Mouse (Mus musculus): Measurements from ENCODE around the gene Tead2. TPM values are rescaled to one million over a fixed set of nuclear protein-coding genes. Genes with fewer than 3 reads are reported as not detected.
"Not testable (repeated sequence)": the region's sequence is repeated elsewhere in the genome, so short reads cannot be mapped to it uniquely, and the experiment has no call there.

Tead2 gene
- 1 to 10 TPM; 4.3 to 5.7 TPM for total RNA-seq (2021)
- long read RNA-seq, experiment 1, partial matches to known transcripts: 0 of 1 reads
- long read RNA-seq, experiment 1, other reads (novel, unspliced or antisense): 0 of 1 reads
- long read RNA-seq, experiment 2, partial matches to known transcripts: 0 of 2 reads
- long read RNA-seq, experiment 2, other reads (novel, unspliced or antisense): 1 of 2 reads

DNA sequence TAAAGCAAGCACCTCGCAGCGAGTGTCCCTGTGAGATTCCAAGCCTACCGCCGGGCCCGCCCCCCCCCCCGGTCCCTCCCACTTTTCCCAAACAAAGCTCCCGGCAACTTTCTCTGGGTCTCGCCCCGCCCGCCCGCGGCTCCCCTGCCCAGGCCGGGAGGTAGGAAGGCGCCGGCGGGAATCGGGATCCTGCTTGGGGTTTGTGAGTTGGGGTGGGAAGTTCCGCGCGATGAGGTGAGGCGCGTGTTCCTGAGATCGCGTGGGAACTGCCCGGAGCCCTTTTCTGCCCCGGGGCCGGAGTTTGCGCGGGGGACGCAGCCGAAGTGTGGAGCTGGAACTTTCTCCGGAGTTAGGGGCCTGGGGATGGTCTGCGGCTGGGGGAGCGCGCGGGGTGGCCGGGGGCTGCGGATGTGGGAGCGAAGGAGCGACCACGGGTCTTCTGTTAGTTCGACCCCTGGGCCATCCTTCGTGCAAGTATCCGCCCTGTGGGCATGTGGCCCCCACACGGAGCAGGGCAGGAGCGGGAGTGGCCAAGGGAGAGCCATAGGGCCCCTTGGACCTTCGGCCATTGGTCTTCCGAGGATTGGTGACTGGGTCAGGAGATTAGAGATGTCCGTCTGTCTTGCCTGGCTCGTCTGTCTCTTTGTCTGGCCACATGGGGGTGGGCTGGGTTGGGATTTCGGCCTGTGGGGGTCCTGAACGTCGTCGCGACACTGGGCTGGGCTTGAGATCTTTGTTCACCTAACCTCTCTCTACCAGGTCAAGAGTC, at the start of gene Tead2:
Gene Tead2, plus strand, starts transcription at position 81 of the 769 bp plus-strand sequence.
- H3K27ac ChIP-seq: no peak within 1 kb of the TSS
- H3K4me3 ChIP-seq: peak within 1 kb of the TSS; percentile 53
- TF ChIP-seq CTCF (conservative IDR thresholded peaks at IDR 0.05): no peak
- no peak for DNase-seq (ENCODE audit: low spot score in 2 of 2)

DNA sequence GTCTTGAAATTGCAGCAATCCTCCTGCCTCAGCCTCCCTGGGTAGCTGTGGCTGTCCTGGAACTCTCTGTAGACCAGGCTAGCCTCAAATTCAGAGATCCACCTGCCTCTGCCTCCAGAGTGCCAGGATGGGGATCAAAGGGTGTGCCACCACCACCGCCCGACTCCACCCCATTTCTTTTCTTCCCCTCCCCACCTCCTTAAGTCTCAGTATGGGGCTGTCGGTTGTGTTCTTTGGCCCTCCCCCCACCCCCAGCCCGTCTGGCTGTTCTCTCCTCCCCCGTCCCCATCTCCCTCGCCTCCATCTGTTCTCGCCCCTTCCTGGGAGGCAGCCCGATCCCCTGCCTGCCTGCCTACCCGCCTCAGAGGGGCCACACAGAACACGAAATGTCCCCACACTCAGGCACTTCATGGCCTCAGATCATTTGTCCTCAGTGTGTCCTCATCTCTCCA, 48.6 kb upstream of the Tead2 start:
- Histone ChIP-seq H3K27ac (peak overlapping the region; percentile 94), H3K4me3 (peak overlapping the region; percentile 62)
- DNase-seq (ENCODE audit: low spot score in 2 of 2): peak; percentile 72 to 75
- TF ChIP-seq CTCF (conservative IDR thresholded peaks at IDR 0.05): no peak

DNA sequence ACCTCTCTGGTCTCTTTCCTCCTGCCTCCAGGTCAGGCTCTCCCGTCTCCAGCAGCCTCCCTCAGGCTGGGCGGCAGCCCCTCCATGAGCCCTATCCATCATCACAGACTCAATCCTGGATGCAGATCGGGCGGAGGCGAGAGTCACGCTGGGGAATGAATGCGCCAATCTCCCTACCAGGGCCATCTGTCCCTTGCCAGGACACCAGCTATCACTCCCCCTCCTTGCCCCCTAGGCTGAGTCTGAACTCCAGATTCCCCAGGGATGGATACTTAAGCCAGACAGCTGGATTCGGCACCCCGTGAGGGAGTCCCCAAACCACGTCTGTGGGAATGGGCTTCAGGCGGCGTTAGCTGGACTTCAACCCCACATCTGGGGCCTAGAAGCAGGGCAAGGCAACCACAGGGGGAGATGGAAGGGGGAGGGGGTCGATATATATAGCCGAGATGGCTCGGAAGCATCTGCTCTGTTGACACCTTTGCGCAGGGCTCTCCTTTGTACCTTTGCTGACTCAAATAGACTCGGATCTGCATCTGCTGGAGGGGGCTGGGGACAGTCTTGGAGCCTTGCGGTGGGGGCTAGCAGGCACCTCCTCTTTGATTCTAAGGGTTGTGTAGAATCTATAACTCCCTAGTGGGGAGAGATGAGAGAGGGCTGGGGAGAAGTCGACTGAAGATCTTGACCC, 47.6 kb upstream of the Tead2 start:
- TF ChIP-seq CTCF (conservative IDR thresholded peaks at IDR 0.05): no peak
- Histone ChIP-seq H3K27ac (peak overlapping the region; percentile 94), H3K4me3 (peak overlapping the region; percentile 62)
- peak; percentile 62 to 74 for DNase-seq (ENCODE audit: low spot score in 2 of 2)

DNA sequence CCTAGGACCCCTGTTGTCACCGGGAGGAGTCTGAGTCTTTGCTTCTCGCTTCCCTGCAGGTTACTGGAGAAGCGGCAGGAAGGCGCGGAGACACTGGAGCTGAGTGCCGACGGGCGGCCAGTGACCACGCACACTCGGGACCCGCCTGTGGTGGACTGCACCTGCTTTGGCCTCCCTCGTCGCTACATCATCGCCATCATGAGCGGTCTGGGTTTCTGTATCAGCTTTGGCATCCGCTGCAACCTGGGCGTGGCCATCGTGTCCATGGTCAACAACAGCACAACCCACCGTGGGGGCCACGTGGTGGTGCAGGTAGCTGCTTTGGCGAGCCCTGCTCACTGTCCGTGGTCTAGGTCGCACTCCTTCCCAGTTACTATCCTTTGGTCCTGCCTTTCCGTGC, 46.9 kb upstream of the Tead2 start:
- TF ChIP-seq CTCF (conservative IDR thresholded peaks at IDR 0.05): no peak
- no peak for DNase-seq (ENCODE audit: low spot score in 2 of 2)
- H3K4me3 ChIP-seq: peak overlapping the region; percentile 62
- H3K27ac ChIP-seq: peak overlapping the region; percentile 94

DNA sequence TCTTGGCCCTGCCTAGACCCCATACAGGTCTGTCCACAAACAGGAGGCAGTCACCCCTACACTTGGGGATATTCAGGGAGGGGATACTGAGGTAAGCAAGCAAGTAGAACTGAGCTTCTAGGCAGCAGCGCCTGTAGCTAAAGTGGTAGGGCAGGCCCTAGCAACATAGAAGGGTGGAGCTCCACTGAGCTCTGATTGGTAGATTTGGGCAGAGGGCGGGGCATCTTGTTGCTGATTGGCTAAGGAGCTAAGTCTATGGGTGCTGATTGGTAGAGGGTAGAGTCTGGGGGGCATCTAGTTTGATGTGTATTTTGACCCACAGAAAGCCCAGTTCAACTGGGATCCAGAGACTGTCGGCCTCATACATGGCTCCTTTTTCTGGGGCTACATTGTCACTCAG, 46.1 kb upstream of the Tead2 start:
- no peak for TF ChIP-seq CTCF (conservative IDR thresholded peaks at IDR 0.05)
- DNase-seq (ENCODE audit: low spot score in 2 of 2): peak; percentile 77 to 80
- peak overlapping the region; percentile 94 for H3K27ac ChIP-seq
- H3K4me3 ChIP-seq: peak overlapping the region; percentile 26; the same call in 1 of the 2 replicates

DNA sequence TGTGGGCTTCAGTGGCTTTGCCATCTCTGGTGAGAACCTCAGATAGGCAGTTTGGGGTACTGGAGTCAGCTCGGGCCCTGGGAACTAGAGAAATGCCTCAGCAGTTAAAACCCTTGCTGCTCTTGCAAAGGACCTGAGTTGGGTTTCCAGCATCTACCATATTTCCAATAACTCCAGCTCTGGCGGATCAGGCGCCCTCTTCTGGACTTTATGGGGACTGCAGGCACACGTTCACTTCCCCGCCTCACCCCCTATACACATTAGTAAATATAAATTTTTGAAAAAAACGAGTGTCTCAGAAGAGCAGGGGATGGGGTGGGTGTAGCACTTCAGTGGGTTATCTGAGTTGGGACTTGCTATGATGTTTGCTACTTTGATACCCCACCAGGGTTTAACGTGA, 42.6 kb upstream of the Tead2 start:
- TF ChIP-seq CTCF (conservative IDR thresholded peaks at IDR 0.05): peak; percentile 81

DNA sequence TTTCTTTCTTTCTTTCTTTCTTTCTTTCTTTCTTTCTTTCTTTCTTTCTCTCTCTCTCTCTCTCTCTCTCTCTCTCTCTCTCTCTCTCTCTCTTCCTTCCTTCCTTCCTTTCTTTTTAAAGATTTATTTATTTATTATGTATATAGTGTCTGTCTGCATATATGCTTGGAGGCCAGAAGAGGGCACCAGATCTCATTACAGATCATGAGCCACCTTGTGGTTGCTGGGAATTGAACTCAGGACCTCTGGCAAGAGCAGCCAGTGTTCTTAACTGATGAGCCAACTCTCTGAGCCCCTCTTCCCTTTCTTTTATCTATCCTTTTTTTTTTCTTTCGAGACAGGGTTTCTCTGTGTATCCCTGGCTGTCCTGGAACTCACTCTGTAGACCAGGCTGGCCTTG, 41.8 kb upstream of the Tead2 start:
- DNase-seq (ENCODE audit: low spot score in 2 of 2); H3K27ac ChIP-seq; H3K4me3 ChIP-seq: not testable (repeated sequence)
- TF ChIP-seq CTCF (conservative IDR thresholded peaks at IDR 0.05): peak; percentile 68

More for the DNA sequence above, 42.6 kb upstream of the Tead2 start:
- DNase-seq (ENCODE audit: low spot score in 2 of 2): no peak
- no peak overlapping the region for H3K4me3 ChIP-seq
- H3K27ac ChIP-seq: no peak overlapping the region

DNA sequence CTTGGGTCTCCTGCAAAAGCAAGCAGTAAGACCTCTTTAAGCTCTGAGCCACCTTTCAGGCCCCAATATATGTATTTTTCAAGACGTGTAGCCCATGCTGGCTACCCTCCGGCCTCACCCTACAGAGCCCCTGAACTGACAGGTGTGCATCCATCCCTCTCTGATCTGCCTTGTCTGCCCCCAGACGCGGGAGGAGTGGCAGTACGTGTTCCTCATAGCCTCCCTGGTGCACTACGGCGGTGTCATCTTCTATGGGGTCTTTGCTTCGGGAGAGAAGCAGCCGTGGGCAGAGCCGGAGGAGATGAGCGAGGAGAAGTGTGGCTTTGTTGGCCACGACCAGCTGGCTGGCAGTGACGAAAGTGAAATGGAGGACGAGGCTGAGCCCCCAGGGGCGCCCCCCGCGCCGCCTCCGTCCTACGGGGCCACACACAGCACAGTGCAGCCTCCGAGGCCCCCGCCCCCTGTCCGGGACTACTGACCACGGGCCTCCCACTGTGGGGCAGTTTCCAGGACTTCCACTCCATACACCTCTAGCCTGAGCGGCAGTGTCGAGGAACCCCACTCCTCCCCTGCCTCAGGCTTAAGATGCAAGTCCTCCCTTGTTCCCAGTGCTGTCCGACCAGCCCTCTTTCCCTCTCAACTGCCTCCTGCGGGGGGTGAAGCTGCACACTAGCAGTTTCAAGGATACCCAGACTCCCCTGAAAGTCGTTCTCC, 40.8 kb upstream of the Tead2 start:
- H3K27ac ChIP-seq: peak overlapping the region; percentile 32; the same call in 1 of the 2 replicates
- no peak overlapping the region for H3K4me3 ChIP-seq
- no peak for TF ChIP-seq CTCF (conservative IDR thresholded peaks at IDR 0.05)
- DNase-seq (ENCODE audit: low spot score in 2 of 2): no peak

DNA sequence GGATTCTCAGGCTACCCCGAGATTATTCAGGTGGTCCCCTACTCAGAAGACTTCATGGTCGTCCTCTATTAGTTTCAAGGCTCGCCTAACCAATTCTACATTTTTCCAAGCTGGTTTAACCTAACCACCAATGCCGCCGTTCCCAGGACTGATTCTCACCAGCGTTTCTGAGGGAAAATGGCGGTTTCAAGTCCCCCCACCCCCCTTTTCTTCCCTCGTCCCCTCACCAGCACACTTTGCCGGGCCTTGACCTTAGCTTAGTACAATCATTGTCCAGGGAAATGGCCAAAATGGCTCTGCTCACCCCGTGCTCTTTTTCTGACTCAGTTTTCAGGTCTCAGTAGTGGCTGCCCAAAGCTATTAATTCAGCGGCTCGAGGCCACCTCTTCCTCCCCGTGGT, 40.2 kb upstream of the Tead2 start:
- TF ChIP-seq CTCF (conservative IDR thresholded peaks at IDR 0.05): no peak
- no peak overlapping the region; the same call in 1 of the 2 replicates for H3K27ac ChIP-seq
- no peak overlapping the region for H3K4me3 ChIP-seq
- no peak for DNase-seq (ENCODE audit: low spot score in 2 of 2)

DNA sequence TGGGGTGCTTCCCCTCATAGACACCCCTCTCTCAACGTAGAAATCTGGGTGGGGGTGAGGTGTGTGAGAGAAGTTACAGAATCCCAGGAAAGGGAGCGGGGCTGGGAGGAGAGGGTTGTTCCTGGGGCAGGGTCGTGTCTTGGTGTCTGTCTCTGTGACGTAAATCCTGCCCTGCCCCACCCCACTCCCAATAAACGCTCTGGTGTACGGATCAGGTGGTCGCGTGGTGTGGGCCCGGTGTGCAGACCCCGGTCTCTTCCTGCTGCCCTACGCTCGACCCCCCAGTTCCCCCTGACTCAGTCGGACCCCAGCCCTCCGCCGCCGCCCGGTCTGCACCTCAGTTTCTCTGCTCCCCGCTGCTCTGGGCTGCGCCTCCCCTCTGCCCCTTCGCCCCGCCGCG, 39.6 kb upstream of the Tead2 start:
- Histone ChIP-seq H3K4me3 (no peak overlapping the region), H3K27ac (peak overlapping the region; percentile 67; the same call in 1 of the 2 replicates)
- no peak for TF ChIP-seq CTCF (conservative IDR thresholded peaks at IDR 0.05)
- DNase-seq (ENCODE audit: low spot score in 2 of 2): no peak

DNA sequence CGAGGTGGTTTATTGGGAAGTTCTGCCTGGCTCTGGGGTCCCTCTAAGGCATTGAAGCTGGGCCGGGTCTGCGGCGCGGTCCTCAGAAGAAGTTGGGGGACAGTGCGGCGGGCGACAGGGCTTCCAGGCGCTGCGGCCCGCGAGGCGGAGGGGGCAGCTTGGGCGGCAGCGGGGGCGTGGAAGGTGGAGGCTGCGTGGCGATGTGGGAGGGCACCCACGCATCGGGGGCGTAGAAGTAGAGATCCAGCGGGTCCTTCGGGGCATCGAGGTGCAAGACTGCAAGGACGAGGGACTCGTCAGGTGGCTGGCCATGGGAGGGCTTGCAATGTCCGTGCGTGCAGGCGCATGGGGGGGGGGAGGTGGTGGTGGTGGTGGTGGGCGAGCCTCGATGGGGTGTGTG, 39.2 kb upstream of the Tead2 start:
- DNase-seq (ENCODE audit: low spot score in 2 of 2): no peak
- Histone ChIP-seq H3K4me3 (no peak overlapping the region; the same call in 1 of the 2 replicates), H3K27ac (peak overlapping the region; percentile 67; the same call in 1 of the 2 replicates)
- no peak for TF ChIP-seq CTCF (conservative IDR thresholded peaks at IDR 0.05)

DNA sequence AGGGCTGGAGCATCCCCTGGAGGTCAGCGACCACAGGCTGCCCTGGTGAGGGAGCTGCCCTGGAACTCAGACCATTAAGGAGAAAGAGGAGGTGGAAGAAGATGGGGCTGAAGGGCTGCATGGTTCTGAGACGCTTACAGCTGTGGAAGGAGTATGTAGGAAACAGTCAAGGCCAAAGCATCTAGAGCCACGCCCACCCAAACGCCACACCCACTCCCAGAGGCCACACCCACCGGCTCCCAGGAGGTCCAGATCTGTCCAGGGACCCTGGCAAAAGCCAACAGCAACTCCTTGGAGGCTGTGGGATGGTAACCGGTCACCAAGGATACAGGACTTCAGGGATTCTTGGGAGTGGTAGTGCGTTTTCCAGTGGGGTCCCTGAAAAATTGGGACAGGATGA, 37.0 kb upstream of the Tead2 start:
- no peak overlapping the region for H3K27ac ChIP-seq
- no peak for TF ChIP-seq CTCF (conservative IDR thresholded peaks at IDR 0.05)
- DNase-seq (ENCODE audit: low spot score in 2 of 2): no peak
- no peak overlapping the region for H3K4me3 ChIP-seq
